Mouse (Mus musculus) kidney, postnatal 14 days (tissue): ENCODE data around the gene Sppl2c.
A peak's percentile ranks its signal among the peaks of the same experiment; 100 is the strongest.

ENCODE experiments used
- DNase-seq: peaks from one replicate; pipeline ENCODE4 v3.0.0; 2022; ENCODE audit warnings: mixed read lengths

Gene Sppl2c

GRCm38 (mm10) chr11:104186135-104186836 lies at the start of gene Sppl2c:
Sppl2c (plus strand) TSS chr11:104186327.
- DNase-seq: no peak

GRCm38 (mm10) chr11:104138976-104139375 lies 47.2 kb upstream of the Sppl2c start:
- no peak for DNase-seq

- DNase-seq: no peak
Observed at GRCm38 (mm10) chr11:104144930-104145329, 41.2 kb upstream of the Sppl2c start.

GRCm38 (mm10) chr11:104148787-104149186 lies 37.3 kb upstream of the Sppl2c start:
- DNase-seq: no peak

GRCm38 (mm10) chr11:104150911-104151310 lies 35.2 kb upstream of the Sppl2c start:
- no peak for DNase-seq

- DNase-seq: no peak
Observed at GRCm38 (mm10) chr11:104154332-104154731, 31.8 kb upstream of the Sppl2c start.

GRCm38 (mm10) chr11:104154820-104155635 lies 31.1 kb upstream of the Sppl2c start:
- DNase-seq: no peak

GRCm38 (mm10) chr11:104155899-104156298 lies 30.2 kb upstream of the Sppl2c start:
- DNase-seq: no peak

- no peak for DNase-seq
Observed at GRCm38 (mm10) chr11:104156391-104156790, 29.7 kb upstream of the Sppl2c start.

GRCm38 (mm10) chr11:104157603-104158259 lies 28.4 kb upstream of the Sppl2c start:
- peak; percentile 55 for DNase-seq

GRCm38 (mm10) chr11:104158260-104158907 lies 27.7 kb upstream of the Sppl2c start:
- DNase-seq: no peak

GRCm38 (mm10) chr11:104159769-104160272 lies 26.3 kb upstream of the Sppl2c start:
- no peak for DNase-seq

GRCm38 (mm10) chr11:104161153-104161552 lies 25.0 kb upstream of the Sppl2c start:
- no peak for DNase-seq

GRCm38 (mm10) chr11:104164257-104164656 lies 21.9 kb upstream of the Sppl2c start:
- no peak for DNase-seq

GRCm38 (mm10) chr11:104171281-104171781 lies 14.8 kb upstream of the Sppl2c start:
- peak; percentile 61 for DNase-seq

- DNase-seq: no peak
Observed at GRCm38 (mm10) chr11:104178893-104179292, 7.2 kb upstream of the Sppl2c start.

GRCm38 (mm10) chr11:104179804-104180203 lies 6.3 kb upstream of the Sppl2c start:
- DNase-seq: no peak

- no peak for DNase-seq
Observed at GRCm38 (mm10) chr11:104182141-104182540, 4.0 kb upstream of the Sppl2c start.

GRCm38 (mm10) chr11:104186837-104187150 lies 667 bp downstream of the Sppl2c start:
- DNase-seq: no peak

GRCm38 (mm10) chr11:104187766-104188165 lies 1.6 kb downstream of the Sppl2c start:
- no peak for DNase-seq

- no peak for DNase-seq
Observed at GRCm38 (mm10) chr11:104190008-104190407, 3.9 kb downstream of the Sppl2c start.

GRCm38 (mm10) chr11:104195382-104195781 lies 9.3 kb downstream of the Sppl2c start:
- no peak for DNase-seq

- peak; percentile 76 for DNase-seq
Observed at GRCm38 (mm10) chr11:104195791-104196190, 9.7 kb downstream of the Sppl2c start.
